Mouse (Mus musculus): ENCODE results near the gene Gak. TPM values are rescaled to one million over a fixed set of nuclear protein-coding genes. Genes with fewer than 3 reads are reported as not detected.
A peak's percentile ranks its signal among the peaks of the same experiment; 100 is the strongest.

The Gak gene
- total RNA-seq, 1 experiment: 49.1 TPM

GRCm38 (mm10) chr5:108669986-108670385 is 40.4 kb upstream of the Gak start:
- in situ Hi-C loops (cut with MboI; ENCODE audit: low sequenced_read_pairs in 2 of 2, unreplicated experiment in 2 of 2): no loop called here
- TF ChIP-seq ZNF384 (IDR thresholded peaks at IDR 0.05; ENCODE audit: low read depth, low read length): no peak
- no peak for TF ChIP-seq CHD2 (IDR thresholded peaks at IDR 0.05; ENCODE audit: low read depth, low read length)
- TF ChIP-seq ZC3H11A (IDR thresholded peaks at IDR 0.05; ENCODE audit: borderline replicate concordance, low read depth, low read length): no peak
- no peak for TF ChIP-seq HCFC1 (IDR thresholded peaks at IDR 0.05; ENCODE audit: borderline replicate concordance, insufficient read depth, low read length)
- TF ChIP-seq MAFK (IDR thresholded peaks at IDR 0.05; ENCODE audit: insufficient read depth, low read depth, low read length): no peak
- Histone ChIP-seq H3K4me1 (ENCODE audit: control insufficient read depth in 2 of 2, insufficient read depth in 2 of 2, low read length in 2 of 2, poor library complexity in 1 of 2) (peaks cover 2 to 3% of the 10 kb centered on the region in 2 experiments; a peak in 1 of 4 replicates), H3K36me3 (ENCODE audit: control insufficient read depth, insufficient read depth, low read length, poor library complexity, severe bottlenecking) (no peaks in the 10 kb centered on the region; the same call in 1 of the 2 replicates), H3K4me3 (ENCODE audit: insufficient read depth in 1 of 2, low read depth in 1 of 2, low read length in 2 of 2, poor library complexity in 1 of 2, severe bottlenecking in 1 of 2) (peak overlapping the region in 1 of 2 experiments; percentile 74; a peak in 2 of 4 replicates), H3K27ac (ENCODE audit: insufficient read depth, low read depth, low read length, poor library complexity, severe bottlenecking) (no peak overlapping the region), H3K9me3 (ENCODE audit: control insufficient read depth, insufficient read depth, low read depth, low read length) (no peaks in the 10 kb centered on the region), H3K9ac (ENCODE audit: insufficient read depth, low read depth, low read length, poor library complexity, severe bottlenecking) (no peak overlapping the region)
- DNase-seq (ENCODE audit: low read depth, low spot score): no peak

GRCm38 (mm10) chr5:108668977-108669936 is 39.7 kb upstream of the Gak start, which contains the start of gene Dgkq:
Gene Dgkq, minus strand, starts transcription at chr5:108669672.
- peak; percentile 74 for DNase-seq (ENCODE audit: low read depth, low spot score)
- TF ChIP-seq ZC3H11A (IDR thresholded peaks at IDR 0.05; ENCODE audit: borderline replicate concordance, low read depth, low read length) (peak; percentile 33; the same call in 1 of the 2 replicates), CHD2 (IDR thresholded peaks at IDR 0.05; ENCODE audit: low read depth, low read length) (no peak)
- peak within 1 kb of the TSS; percentile 70 for H3K9ac ChIP-seq (ENCODE audit: insufficient read depth, low read depth, low read length, poor library complexity, severe bottlenecking)
- H3K4me1 ChIP-seq (ENCODE audit: control insufficient read depth in 2 of 2, insufficient read depth in 2 of 2, low read length in 2 of 2, poor library complexity in 1 of 2): peaks cover 2 to 6% of the 10 kb centered on the region in 2 experiments; a peak in 1 of 4 replicates
- H3K9me3 ChIP-seq (ENCODE audit: control insufficient read depth, insufficient read depth, low read depth, low read length): no peaks in the 10 kb centered on the region
- H3K4me3 ChIP-seq (ENCODE audit: insufficient read depth in 1 of 2, low read depth in 1 of 2, low read length in 2 of 2, poor library complexity in 1 of 2, severe bottlenecking in 1 of 2): peak within 1 kb of the TSS; percentile 68 to 74
- in situ Hi-C loops (cut with MboI; ENCODE audit: low sequenced_read_pairs in 2 of 2, unreplicated experiment in 2 of 2): no loop called here
- no peaks in the 10 kb centered on the region; the same call in 1 of the 2 replicates for H3K36me3 ChIP-seq (ENCODE audit: control insufficient read depth, insufficient read depth, low read length, poor library complexity, severe bottlenecking)
- peak within 1 kb of the TSS; percentile 74 for H3K27ac ChIP-seq (ENCODE audit: insufficient read depth, low read depth, low read length, poor library complexity, severe bottlenecking)

GRCm38 (mm10) chr5:108668387-108668932 is 38.9 kb upstream of the Gak start:
- TF ChIP-seq CHD2 (IDR thresholded peaks at IDR 0.05; ENCODE audit: low read depth, low read length) (no peak), HCFC1 (IDR thresholded peaks at IDR 0.05; ENCODE audit: borderline replicate concordance, insufficient read depth, low read length) (no peak), ZC3H11A (IDR thresholded peaks at IDR 0.05; ENCODE audit: borderline replicate concordance, low read depth, low read length) (no peak), MAFK (IDR thresholded peaks at IDR 0.05; ENCODE audit: insufficient read depth, low read depth, low read length) (no peak), ZNF384 (IDR thresholded peaks at IDR 0.05; ENCODE audit: low read depth, low read length) (no peak)
- Histone ChIP-seq H3K36me3 (ENCODE audit: control insufficient read depth, insufficient read depth, low read length, poor library complexity, severe bottlenecking) (no peaks in the 10 kb centered on the region; the same call in 1 of the 2 replicates), H3K9ac (ENCODE audit: insufficient read depth, low read depth, low read length, poor library complexity, severe bottlenecking) (peak overlapping the region; percentile 70; the same call in 1 of the 2 replicates), H3K4me3 (ENCODE audit: insufficient read depth in 1 of 2, low read depth in 1 of 2, low read length in 2 of 2, poor library complexity in 1 of 2, severe bottlenecking in 1 of 2) (peak overlapping the region; percentile 68 to 74), H3K27ac (ENCODE audit: insufficient read depth, low read depth, low read length, poor library complexity, severe bottlenecking) (no peak overlapping the region; the same call in 1 of the 2 replicates), H3K4me1 (ENCODE audit: control insufficient read depth in 2 of 2, insufficient read depth in 2 of 2, low read length in 2 of 2, poor library complexity in 1 of 2) (peaks cover 2 to 6% of the 10 kb centered on the region in 2 experiments; a peak in 1 of 4 replicates), H3K9me3 (ENCODE audit: control insufficient read depth, insufficient read depth, low read depth, low read length) (no peaks in the 10 kb centered on the region)
- DNase-seq (ENCODE audit: low read depth, low spot score): no peak
- in situ Hi-C loops (cut with MboI; ENCODE audit: low sequenced_read_pairs in 2 of 2, unreplicated experiment in 2 of 2): no loop called here

GRCm38 (mm10) chr5:108667370-108667769 is 37.8 kb upstream of the Gak start:
- TF ChIP-seq MAFK (IDR thresholded peaks at IDR 0.05; ENCODE audit: insufficient read depth, low read depth, low read length): no peak
- TF ChIP-seq ZC3H11A (IDR thresholded peaks at IDR 0.05; ENCODE audit: borderline replicate concordance, low read depth, low read length): no peak
- no peak for TF ChIP-seq HCFC1 (IDR thresholded peaks at IDR 0.05; ENCODE audit: borderline replicate concordance, insufficient read depth, low read length)
- TF ChIP-seq ZNF384 (IDR thresholded peaks at IDR 0.05; ENCODE audit: low read depth, low read length): no peak
- Histone ChIP-seq H3K4me1 (ENCODE audit: control insufficient read depth in 2 of 2, insufficient read depth in 2 of 2, low read length in 2 of 2, poor library complexity in 1 of 2) (peaks cover 2 to 6% of the 10 kb centered on the region in 2 experiments; a peak in 1 of 4 replicates), H3K4me3 (ENCODE audit: insufficient read depth in 1 of 2, low read depth in 1 of 2, low read length in 2 of 2, poor library complexity in 1 of 2, severe bottlenecking in 1 of 2) (no peak overlapping the region), H3K36me3 (ENCODE audit: control insufficient read depth, insufficient read depth, low read length, poor library complexity, severe bottlenecking) (no peaks in the 10 kb centered on the region; the same call in 1 of the 2 replicates), H3K27ac (ENCODE audit: insufficient read depth, low read depth, low read length, poor library complexity, severe bottlenecking) (no peak overlapping the region), H3K9ac (ENCODE audit: insufficient read depth, low read depth, low read length, poor library complexity, severe bottlenecking) (no peak overlapping the region), H3K9me3 (ENCODE audit: control insufficient read depth, insufficient read depth, low read depth, low read length) (no peaks in the 10 kb centered on the region)
- in situ Hi-C loops (cut with MboI; ENCODE audit: low sequenced_read_pairs in 2 of 2, unreplicated experiment in 2 of 2): no loop called here
- DNase-seq (ENCODE audit: low read depth, low spot score): no peak

All from ES-E14 (cell line).